Mouse (Mus musculus) ZHBTc4 (cell line): ENCODE results near the gene Ccr7.

Experiments
- DNase-seq: peaks from one replicate; pipeline ENCODE4 v3.0.0-alpha.2; 2011; ENCODE audit warnings: low read depth, low spot score

Ccr7 gene

GRCm38 (mm10) chr11:99153767-99154753, 817 bp downstream of the Ccr7 start:
- no peak for DNase-seq

- DNase-seq = no peak
Observed at GRCm38 (mm10) chr11:99152323-99153144, 2.3 kb downstream of the Ccr7 start.

- DNase-seq = no peak
Observed at GRCm38 (mm10) chr11:99151333-99151930, 3.4 kb downstream of the Ccr7 start.

GRCm38 (mm10) chr11:99150889-99151288, 4.0 kb downstream of the Ccr7 start:
- DNase-seq = no peak

DNA sequence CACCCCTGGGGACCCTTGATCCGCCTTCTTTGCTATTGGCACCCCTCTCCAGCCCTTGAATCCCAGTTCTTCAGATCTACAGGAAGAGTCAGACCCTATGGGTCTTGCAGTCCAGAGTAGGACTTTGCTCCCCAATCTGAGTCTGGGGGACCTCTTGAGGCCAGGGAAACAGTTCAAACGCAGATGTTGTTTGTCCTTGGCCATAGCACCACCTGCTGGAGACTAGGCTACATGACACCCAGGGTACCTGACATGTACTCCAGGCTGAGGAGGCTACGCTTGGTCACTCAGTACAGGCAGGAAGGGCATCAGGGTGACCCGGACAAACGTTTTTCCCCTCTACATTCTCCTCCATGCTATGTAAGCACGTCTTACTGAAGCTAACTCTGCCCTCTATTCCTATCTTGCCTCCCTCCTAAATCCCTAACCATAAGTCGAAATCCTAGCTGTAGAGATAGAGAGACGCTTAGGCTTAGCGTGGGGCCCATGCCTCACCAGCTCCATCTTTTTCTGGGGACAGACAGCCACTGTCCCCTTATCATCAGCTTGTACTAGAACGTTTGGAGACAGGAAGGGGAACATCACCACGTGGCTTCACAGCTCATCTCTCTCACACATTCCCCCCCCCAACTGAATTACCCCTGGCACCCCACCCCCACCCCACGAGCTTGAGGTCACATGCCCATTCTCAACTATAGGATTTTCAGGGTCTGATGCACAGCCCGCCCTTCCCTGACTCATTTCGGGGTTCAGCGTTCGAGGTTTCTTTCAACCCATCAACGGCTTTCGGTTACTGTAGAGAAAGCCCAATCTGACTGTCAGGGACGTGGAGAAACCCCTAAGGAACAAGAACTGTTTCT, 4.7 kb downstream of the Ccr7 start:
- peak; percentile 76 for DNase-seq

GRCm38 (mm10) chr11:99148896-99149703, 5.8 kb downstream of the Ccr7 start:
- DNase-seq = no peak

DNA sequence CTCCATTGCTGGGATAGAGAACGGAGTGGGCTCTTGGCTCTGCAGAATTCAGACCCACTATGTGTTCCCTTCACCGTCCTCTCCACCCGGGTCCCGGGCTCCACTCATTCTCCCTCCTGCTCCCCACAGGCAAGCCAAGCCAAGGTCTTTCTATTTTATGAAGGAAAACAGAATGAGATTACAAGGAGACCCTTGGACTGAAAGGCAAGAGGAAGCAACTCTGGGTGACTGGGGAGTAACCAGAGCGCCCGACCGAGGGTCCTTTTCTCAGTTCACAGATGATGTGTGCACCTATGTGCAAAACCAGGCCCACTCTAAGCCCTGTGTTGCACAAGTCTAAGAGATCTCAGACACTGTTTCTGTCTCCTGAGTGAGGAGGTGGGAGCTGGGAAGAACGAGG, 6.5 kb downstream of the Ccr7 start:
- no peak for DNase-seq

- no peak for DNase-seq
Observed at GRCm38 (mm10) chr11:99147920-99148289, 7.0 kb downstream of the Ccr7 start.

- DNase-seq = no peak
Observed at GRCm38 (mm10) chr11:99147041-99147919, 7.6 kb downstream of the Ccr7 start.

DNA sequence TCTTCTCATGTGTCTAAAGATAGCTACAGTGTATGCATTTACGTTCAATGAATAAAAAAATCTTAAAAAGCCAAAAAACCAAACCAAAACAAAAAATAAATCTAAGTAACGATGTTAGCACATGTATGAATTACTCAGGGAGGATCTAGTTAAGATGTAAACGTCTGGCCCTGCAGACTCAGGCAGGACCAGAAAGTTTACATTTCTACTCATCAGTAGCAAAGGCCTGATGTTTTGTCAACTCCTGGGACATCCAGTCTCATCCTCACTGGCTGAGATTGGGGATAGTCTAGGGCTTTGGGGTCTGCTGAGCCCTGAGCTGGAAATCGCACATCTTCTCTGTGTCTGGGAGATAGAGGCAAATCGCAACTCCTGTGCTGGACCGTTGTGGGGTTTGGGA, 8.3 kb downstream of the Ccr7 start:
- DNase-seq = no peak

GRCm38 (mm10) chr11:99145765-99146164, 9.1 kb downstream of the Ccr7 start:
- DNase-seq = no peak

- peak; percentile 50 for DNase-seq
Observed at GRCm38 (mm10) chr11:99144940-99145339, 9.9 kb downstream of the Ccr7 start.

DNA sequence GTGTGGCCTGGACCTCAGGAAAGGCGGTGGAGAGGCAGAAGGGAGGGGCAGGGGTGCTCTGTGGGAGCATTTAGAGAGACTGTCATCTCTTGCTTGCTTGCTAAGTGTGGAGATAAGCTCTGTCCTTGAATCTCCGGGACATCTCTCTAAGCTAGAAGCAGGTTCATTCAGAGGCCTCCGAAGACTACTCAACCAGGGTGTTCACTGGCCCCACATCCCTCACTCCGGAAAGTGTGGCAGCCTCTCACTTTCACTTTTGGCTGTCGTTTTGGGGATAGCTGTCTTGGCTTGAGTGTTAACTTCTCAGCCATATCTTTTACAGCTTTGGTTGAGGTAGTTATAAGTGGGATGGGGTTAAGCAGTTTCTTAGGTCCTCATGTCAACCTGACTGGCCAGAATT, 10.4 kb downstream of the Ccr7 start:
- no peak for DNase-seq

GRCm38 (mm10) chr11:99143123-99144082, 11.5 kb downstream of the Ccr7 start:
- peak; percentile 38 for DNase-seq

DNA sequence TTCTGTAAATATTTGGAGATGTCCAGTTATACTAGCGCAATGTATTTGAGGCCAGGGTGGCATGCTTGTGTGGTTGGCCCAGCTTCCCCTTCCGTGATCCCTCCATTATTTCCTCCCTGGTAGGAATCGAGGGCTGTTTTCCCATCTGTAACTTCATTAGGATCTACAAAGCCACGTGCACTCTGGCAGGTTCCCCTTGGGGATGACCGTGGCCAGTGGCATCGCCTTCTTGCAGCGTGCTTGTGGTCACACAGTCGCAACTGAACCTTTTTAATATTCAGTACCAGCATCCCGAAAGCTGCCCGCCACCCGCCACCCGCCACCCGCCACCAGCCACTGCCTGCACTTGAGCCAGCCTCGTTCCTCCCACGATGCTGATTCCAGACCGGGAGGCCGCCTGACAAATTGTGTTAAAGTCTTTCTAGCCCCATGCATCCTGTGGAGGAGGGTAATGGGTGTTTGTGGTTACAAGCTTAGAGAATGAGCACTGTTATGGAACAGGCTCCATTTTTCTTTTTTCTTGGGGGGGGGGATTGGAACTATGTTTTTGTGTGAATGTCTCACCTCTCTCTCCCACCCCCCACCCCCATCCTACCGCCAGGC, 12.3 kb downstream of the Ccr7 start:
- no peak for DNase-seq

DNA sequence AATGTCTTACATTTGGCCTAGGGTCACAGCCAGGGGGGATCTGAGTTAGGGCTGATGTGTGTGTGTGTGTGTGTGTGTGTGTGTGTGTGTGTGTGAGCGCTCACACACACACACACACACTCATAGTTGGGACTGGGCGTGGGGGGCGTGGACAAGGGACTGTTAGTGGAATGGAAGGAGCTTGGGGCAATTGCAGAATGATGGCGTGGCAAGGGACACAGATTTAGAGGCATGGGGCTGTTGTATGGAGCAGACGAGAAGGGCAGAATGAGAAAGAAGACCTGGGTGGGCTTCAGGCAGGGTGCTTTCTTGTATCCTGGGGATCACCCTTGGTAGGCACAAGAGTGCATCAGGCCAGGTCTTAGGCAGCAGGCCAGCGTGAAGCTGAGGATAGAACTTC, 12.8 kb downstream of the Ccr7 start:
- DNase-seq = no peak

GRCm38 (mm10) chr11:99141600-99141999, 13.3 kb downstream of the Ccr7 start:
- peak; percentile 84 for DNase-seq

DNA sequence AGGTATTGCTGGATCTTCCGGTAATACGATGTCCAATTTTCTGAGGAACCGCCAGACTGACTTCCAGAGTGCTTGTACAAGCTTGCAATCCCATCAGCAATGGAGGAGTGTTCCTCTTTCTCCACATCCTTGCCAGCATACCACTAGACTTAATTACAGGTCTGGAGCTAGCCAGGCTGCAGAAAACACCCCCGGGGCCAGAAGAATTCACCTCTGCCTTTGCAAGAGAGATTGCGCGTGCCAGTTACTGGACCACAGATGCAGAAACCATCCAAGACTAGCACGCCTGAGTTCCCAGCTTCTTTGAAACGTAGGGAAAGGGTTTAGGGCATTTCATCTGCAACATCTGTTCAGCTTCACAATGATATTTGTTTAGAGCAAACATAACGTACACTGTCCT, 15.9 kb downstream of the Ccr7 start:
- DNase-seq = no peak
